Mouse (Mus musculus): Measurements from ENCODE around the gene Olfr1415. TPM values are rescaled to one million over a fixed set of nuclear protein-coding genes. Genes with fewer than 3 reads are reported as not detected.
"Not testable (repeated sequence)": the region's sequence is repeated elsewhere in the genome, so short reads cannot be mapped to it uniquely, and the experiment has no call there.

Gene Olfr1415
- total and polyA plus RNA-seq, 3 experiments, result 0.38 TPM; not detected in 2

DNA sequence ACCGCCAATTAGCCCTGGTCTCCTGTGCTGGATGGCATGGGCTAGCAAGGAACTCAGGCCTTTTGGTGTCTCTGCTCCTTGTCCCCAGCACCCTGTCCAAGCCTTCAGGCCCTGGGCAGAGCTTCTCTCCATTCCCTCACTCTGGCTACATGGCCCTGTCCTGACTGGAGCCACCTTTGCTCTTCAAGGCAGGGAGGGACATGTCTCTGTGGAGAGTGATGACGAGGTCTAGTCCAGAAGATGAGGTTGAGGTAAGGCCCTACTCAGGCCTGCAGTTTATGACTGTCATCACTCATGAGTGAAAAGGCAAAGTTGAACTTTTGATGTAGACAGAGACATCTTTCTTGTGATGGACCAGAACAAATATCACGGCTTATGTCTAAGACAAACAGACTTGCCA lies 22.7 kb upstream of the Olfr1415 start, which contains the start of gene Olfr1414:
Olfr1414 (minus strand) TSS at position 101 of the 400 bp plus-strand sequence.
- H3K27me3 ChIP-seq (ENCODE audit: insufficient read depth, low read length), result peaks cover 6% of the 10 kb centered on the region; the same call in 1 of the 2 replicates
- no peaks in the 10 kb centered on the region for H3K9me3 ChIP-seq (replicated peaks)
- no peak for ATAC-seq (ENCODE audit: extremely low read depth, insufficient number of reproducible peaks, low FRiP score, poor library complexity, severe bottlenecking)

GRCm38 (mm10) chr1:92515390-92515789 lies 19.5 kb upstream of the Olfr1415 start:
- H3K9me3 ChIP-seq (replicated peaks), result no peaks in the 10 kb centered on the region
- peaks cover 3% of the 10 kb centered on the region; the same call in 1 of the 2 replicates for H3K27me3 ChIP-seq (ENCODE audit: insufficient read depth, low read length)
- DNase-seq (ENCODE audit: low spot score), result no peak
- no peaks in the 10 kb centered on the region for H3K4me1 ChIP-seq (ENCODE audit: insufficient read depth, low read depth, low read length)
- no peaks in the 10 kb centered on the region for H3K36me3 ChIP-seq (replicated peaks)
- no peak overlapping the region for H3K4me3 ChIP-seq (ENCODE audit: low read depth, low read length)
- no peak for ATAC-seq (ENCODE audit: extremely low read depth, insufficient number of reproducible peaks, low FRiP score, poor library complexity, severe bottlenecking)
- no peak for TF ChIP-seq POLR2AphosphoS5 (IDR thresholded peaks at IDR 0.05; ENCODE audit: insufficient replicate concordance, low read depth, low read length)
- no peak for TF ChIP-seq TAL1 (conservative IDR thresholded peaks at IDR 0.05; ENCODE audit: low read depth, low read length)
- no peak for TF ChIP-seq GATA2 (IDR thresholded peaks at IDR 0.05; ENCODE audit: borderline replicate concordance, low read depth, low read length)
- no peak for TF ChIP-seq CTCF (IDR thresholded peaks at IDR 0.05; ENCODE audit: low read depth, low read length)
- no peak for TF ChIP-seq GATA1 (IDR thresholded peaks at IDR 0.05; ENCODE audit: borderline replicate concordance, low read length)

More for the DNA sequence above, 22.7 kb upstream of the Olfr1415 start, which contains the start of gene Olfr1414:
- Histone ChIP-seq H3K4me3 (ENCODE audit: low read depth, low read length) (no peak within 1 kb of the TSS), H3K36me3 (replicated peaks) (no peaks in the 10 kb centered on the region), H3K4me1 (ENCODE audit: insufficient read depth, low read depth, low read length) (no peaks in the 10 kb centered on the region)
- DNase-seq (ENCODE audit: low spot score), result no peak
- TF ChIP-seq GATA2 (IDR thresholded peaks at IDR 0.05; ENCODE audit: borderline replicate concordance, low read depth, low read length), result no peak
- no peak for TF ChIP-seq GATA1 (IDR thresholded peaks at IDR 0.05; ENCODE audit: borderline replicate concordance, low read length)
- TF ChIP-seq CTCF (IDR thresholded peaks at IDR 0.05; ENCODE audit: low read depth, low read length), result no peak
- TF ChIP-seq TAL1 (conservative IDR thresholded peaks at IDR 0.05; ENCODE audit: low read depth, low read length), result no peak

GRCm38 (mm10) chr1:92511646-92512045 lies 15.7 kb upstream of the Olfr1415 start:
- ATAC-seq (ENCODE audit: extremely low read depth, insufficient number of reproducible peaks, low FRiP score, poor library complexity, severe bottlenecking); H3K4me1 ChIP-seq (ENCODE audit: insufficient read depth, low read depth, low read length); H3K9me3 ChIP-seq (replicated peaks); DNase-seq (ENCODE audit: low spot score); H3K27me3 ChIP-seq (ENCODE audit: insufficient read depth, low read length); H3K36me3 ChIP-seq (replicated peaks); H3K4me3 ChIP-seq (ENCODE audit: low read depth, low read length): not testable (repeated sequence)

- H3K27me3 ChIP-seq (ENCODE audit: insufficient read depth, low read length), result peaks cover 24% of the 10 kb centered on the region
- H3K9me3 ChIP-seq (replicated peaks), result peaks cover 8% of the 10 kb centered on the region
- no peak for TF ChIP-seq CTCF (IDR thresholded peaks at IDR 0.05; ENCODE audit: low read depth, low read length)
- TF ChIP-seq TAL1 (conservative IDR thresholded peaks at IDR 0.05; ENCODE audit: low read depth, low read length), result no peak
- no peak for TF ChIP-seq GATA1 (IDR thresholded peaks at IDR 0.05; ENCODE audit: borderline replicate concordance, low read length)
- no peak for TF ChIP-seq GATA2 (IDR thresholded peaks at IDR 0.05; ENCODE audit: borderline replicate concordance, low read depth, low read length)
- TF ChIP-seq POLR2AphosphoS5 (IDR thresholded peaks at IDR 0.05; ENCODE audit: insufficient replicate concordance, low read depth, low read length), result no peak
- DNase-seq (ENCODE audit: low spot score), result no peak
- no peaks in the 10 kb centered on the region for H3K4me1 ChIP-seq (ENCODE audit: insufficient read depth, low read depth, low read length)
- no peaks in the 10 kb centered on the region for H3K36me3 ChIP-seq (replicated peaks)
- no peak within 1 kb of the TSS for H3K4me3 ChIP-seq (ENCODE audit: low read depth, low read length)
- ATAC-seq (ENCODE audit: extremely low read depth, insufficient number of reproducible peaks, low FRiP score, poor library complexity, severe bottlenecking), result no peak
Measured at GRCm38 (mm10) chr1:92485013-92485412, 10.9 kb downstream of the Olfr1415 start, which contains the start of gene Olfr1416. TSS of gene Olfr1416 (minus strand) at chr1:92485113.

- peak; percentile 35; the same call in 1 of the 2 replicates for ATAC-seq (ENCODE audit: extremely low read depth, insufficient number of reproducible peaks, low FRiP score, poor library complexity, severe bottlenecking)
- Histone ChIP-seq H3K27me3 (ENCODE audit: insufficient read depth, low read length) (peaks cover 10% of the 10 kb centered on the region), H3K4me3 (ENCODE audit: low read depth, low read length) (peak overlapping the region; percentile 88), H3K36me3 (replicated peaks) (peaks cover 31% of the 10 kb centered on the region), H3K4me1 (ENCODE audit: insufficient read depth, low read depth, low read length) (peaks cover 48% of the 10 kb centered on the region), H3K9me3 (replicated peaks) (no peaks in the 10 kb centered on the region)
- DNase-seq (ENCODE audit: low spot score), result peak; percentile 33
- TF ChIP-seq TAL1 (conservative IDR thresholded peaks at IDR 0.05; ENCODE audit: low read depth, low read length) (no peak), GATA1 (IDR thresholded peaks at IDR 0.05; ENCODE audit: borderline replicate concordance, low read length) (no peak)
Measured at GRCm38 (mm10) chr1:92474066-92474578, 21.8 kb downstream of the Olfr1415 start.

DNA sequence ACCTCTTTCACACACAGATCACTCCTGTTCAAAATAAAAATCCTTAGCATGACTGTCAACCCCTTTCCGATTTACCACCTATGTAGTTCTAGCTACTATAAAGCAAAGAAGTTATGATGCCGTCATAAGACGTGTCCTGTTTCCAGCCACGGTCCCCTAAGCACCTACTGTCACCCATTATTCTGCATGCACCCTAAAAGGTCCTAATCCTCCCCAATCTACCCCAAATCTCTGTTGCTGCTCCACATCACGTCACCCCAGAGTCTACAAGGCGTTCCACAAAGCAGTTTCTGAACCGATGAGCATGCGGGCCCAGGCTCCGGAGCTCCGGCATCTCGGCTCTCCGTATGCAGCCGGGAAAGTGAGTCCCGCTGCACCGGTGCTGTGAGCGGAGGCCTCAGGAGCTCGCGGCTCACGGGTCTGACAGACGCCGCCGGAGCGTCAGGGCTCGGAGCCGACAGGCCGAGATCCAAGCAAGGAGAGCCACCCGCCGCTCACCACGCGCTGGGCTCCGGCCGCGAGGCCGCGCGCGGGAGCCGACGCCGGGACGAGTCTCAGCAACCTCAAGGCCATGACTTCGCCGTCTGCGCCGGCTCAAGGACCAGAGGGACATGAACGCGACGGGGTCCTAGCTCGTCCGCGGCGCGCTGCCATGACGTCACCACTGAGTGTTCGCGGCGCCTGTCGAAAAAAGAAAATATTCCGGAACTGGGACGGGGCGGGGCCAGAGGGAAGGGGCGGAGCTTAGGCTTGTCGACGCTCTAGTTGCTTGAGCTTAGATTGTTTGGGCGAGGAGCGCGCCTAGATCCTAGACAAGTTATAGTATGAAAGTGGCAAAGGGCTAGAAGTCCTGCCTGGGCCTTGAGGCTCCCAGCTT lies 22.5 kb downstream of the Olfr1415 start, which contains the start of gene Ndufa10:
Ndufa10 (minus strand) TSS at position 696 of the 877 bp plus-strand sequence.
- peak; percentile 83 for ATAC-seq (ENCODE audit: extremely low read depth, insufficient number of reproducible peaks, low FRiP score, poor library complexity, severe bottlenecking)
- Histone ChIP-seq H3K9me3 (replicated peaks) (no peaks in the 10 kb centered on the region), H3K4me3 (ENCODE audit: low read depth, low read length) (peak within 1 kb of the TSS; percentile 88), H3K4me1 (ENCODE audit: insufficient read depth, low read depth, low read length) (peaks cover 50% of the 10 kb centered on the region), H3K36me3 (replicated peaks) (peaks cover 38% of the 10 kb centered on the region), H3K27me3 (ENCODE audit: insufficient read depth, low read length) (peaks cover 9% of the 10 kb centered on the region)
- DNase-seq (ENCODE audit: low spot score), result peak; percentile 93
- no peak for TF ChIP-seq GATA2 (IDR thresholded peaks at IDR 0.05; ENCODE audit: borderline replicate concordance, low read depth, low read length)
- TF ChIP-seq TAL1 (conservative IDR thresholded peaks at IDR 0.05; ENCODE audit: low read depth, low read length), result no peak
- no peak for TF ChIP-seq GATA1 (IDR thresholded peaks at IDR 0.05; ENCODE audit: borderline replicate concordance, low read length)
- TF ChIP-seq CTCF (IDR thresholded peaks at IDR 0.05; ENCODE audit: low read depth, low read length), result no peak
- no peak for TF ChIP-seq POLR2AphosphoS5 (IDR thresholded peaks at IDR 0.05; ENCODE audit: insufficient replicate concordance, low read depth, low read length)
